Mouse (Mus musculus): ENCODE data around the gene Tagln3. TPM values are rescaled to one million over a fixed set of nuclear protein-coding genes. Genes with fewer than 3 reads are reported as not detected.

The Tagln3 gene
- total RNA-seq, 1 experiment from 2014 or later = not detected

DNA sequence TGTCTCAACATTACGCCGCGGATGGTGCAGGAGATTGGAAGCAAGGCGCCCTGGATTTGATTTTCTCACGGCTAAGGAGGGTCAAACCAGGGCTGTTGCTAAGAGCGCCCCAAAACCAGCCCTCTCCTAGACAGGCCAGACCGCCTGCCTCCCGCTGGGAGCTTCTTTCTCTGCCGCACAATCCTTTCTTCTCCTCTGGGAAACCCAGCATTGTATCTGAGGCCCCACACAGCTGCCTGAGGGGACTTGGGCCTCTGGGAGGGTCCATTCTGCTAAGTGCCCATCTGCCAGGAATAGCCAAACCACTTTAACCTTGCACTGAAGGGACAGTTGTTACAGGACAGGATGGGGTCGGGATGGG lies 314 bp upstream of the Tagln3 start:
- peak in 1 of 2 experiments; percentile 33; a peak in 1 of 4 replicates for ATAC-seq (replicated peaks in 1 of 2; ENCODE audit: insufficient read depth in 1 of 2, low FRiP score in 2 of 2, low TSS enrichment in 1 of 2, low read depth in 1 of 2, poor library complexity in 2 of 2, severe bottlenecking in 2 of 2)

DNA sequence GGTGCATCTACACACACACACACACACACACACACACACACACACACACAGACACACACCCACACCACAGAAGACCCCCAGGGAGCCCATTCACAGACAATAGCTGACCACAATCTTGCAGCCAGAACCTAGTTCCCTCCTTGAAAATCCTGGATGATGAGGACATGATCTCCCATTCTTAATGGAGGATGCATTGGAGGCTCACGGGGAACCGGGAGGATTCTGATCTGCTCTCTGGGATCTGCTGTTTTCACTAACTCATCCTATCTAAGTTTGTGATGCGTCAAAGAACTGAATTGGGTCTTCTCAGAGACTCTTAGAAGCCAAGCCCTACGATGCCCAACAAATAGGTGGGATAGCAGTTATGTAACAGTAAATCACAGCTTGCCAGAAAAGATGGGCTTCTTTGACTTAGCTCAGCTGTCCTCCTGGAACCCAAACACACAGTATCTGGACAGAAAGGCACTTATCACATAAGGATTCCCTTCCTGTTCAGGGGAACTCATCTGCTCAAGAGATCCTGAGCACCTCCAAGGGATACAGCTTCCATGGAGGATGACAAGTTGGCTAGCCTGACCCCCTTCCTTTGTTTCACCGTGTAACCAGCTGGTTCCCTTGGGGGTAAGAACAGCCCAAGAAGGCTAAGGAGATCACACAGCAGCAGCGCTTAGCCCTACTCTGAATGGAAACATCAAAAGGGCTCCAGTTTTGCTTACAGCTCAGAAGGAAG lies 1.1 kb downstream of the Tagln3 start:
- ATAC-seq (replicated peaks in 1 of 2; ENCODE audit: insufficient read depth in 1 of 2, low FRiP score in 2 of 2, low TSS enrichment in 1 of 2, low read depth in 1 of 2, poor library complexity in 2 of 2, severe bottlenecking in 2 of 2) = no peak

DNA sequence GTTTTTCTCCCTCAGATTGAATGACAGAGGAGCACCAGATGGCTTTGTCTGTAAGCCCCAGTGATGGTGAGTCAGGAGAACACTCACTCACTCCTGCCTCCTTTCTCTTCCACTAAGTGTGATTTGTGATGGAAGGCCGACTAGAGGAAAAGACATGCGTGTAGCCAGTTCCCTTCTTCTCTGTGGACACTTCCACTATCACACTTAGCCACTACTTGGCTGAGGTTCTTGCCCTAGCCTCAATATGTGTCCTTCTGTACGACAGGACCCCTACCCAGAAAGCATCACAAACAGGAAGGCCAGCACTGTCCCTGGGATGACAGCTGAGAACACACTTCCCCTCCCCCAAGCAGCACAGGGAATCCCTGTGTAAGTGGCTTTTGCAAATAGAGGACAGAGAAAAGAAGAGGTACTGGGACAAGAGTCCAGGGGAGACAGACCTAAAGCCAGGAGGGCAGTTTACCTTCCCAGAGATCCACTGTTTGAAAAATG lies 1.9 kb downstream of the Tagln3 start:
- no peak for ATAC-seq (replicated peaks in 1 of 2; ENCODE audit: insufficient read depth in 1 of 2, low FRiP score in 2 of 2, low TSS enrichment in 1 of 2, low read depth in 1 of 2, poor library complexity in 2 of 2, severe bottlenecking in 2 of 2)

DNA sequence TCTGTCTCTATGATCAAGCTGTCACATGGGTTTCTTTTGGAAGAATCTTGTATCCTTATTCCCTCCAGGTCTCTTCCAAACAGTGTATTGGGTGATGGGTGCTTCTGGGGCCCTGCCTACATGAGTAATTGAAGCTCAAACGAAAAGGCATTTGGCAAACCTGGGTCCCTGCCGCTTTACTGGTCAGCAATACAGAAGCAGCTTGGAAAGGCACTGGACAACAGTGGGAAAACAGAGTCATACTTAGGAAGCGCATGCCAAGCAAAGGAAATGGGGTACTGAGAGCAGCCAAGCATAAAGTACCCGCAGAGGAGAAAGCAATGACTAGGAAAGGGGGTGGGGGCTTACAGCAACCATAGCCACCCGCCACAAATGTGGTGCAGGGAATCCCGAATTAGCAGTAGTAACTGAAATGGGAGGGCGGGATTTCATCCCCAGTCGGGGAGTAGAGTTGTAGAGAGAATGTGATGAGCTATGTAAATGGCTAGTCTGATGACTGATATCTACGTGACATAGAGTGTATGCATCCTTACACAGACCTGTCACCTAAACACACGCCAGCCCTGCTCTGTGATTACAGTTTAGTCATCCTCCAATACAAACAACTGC lies 4.3 kb downstream of the Tagln3 start:
- no peak for ATAC-seq (replicated peaks in 1 of 2; ENCODE audit: insufficient read depth in 1 of 2, low FRiP score in 2 of 2, low TSS enrichment in 1 of 2, low read depth in 1 of 2, poor library complexity in 2 of 2, severe bottlenecking in 2 of 2)

DNA sequence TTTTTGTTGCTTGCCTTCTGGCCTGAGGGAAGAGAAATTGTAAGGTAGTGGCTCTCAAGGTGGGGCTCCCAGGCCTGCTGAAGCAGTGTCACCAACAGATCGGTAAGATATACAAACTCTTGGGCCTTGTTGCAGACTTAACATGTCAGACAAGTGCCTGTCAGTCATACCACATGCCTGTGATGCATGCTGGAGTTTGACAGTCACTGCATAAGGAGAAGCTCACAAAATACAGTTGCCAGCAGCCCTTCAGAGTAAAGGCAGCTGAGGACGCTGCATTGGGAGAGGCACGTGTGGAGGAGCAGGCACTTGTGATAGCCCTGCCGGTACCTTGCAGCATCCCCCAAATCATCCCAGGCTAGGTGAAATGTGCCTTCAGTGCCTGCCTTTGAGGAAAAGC lies 6.1 kb downstream of the Tagln3 start:
- ATAC-seq (replicated peaks in 1 of 2; ENCODE audit: insufficient read depth in 1 of 2, low FRiP score in 2 of 2, low TSS enrichment in 1 of 2, low read depth in 1 of 2, poor library complexity in 2 of 2, severe bottlenecking in 2 of 2) = no peak

DNA sequence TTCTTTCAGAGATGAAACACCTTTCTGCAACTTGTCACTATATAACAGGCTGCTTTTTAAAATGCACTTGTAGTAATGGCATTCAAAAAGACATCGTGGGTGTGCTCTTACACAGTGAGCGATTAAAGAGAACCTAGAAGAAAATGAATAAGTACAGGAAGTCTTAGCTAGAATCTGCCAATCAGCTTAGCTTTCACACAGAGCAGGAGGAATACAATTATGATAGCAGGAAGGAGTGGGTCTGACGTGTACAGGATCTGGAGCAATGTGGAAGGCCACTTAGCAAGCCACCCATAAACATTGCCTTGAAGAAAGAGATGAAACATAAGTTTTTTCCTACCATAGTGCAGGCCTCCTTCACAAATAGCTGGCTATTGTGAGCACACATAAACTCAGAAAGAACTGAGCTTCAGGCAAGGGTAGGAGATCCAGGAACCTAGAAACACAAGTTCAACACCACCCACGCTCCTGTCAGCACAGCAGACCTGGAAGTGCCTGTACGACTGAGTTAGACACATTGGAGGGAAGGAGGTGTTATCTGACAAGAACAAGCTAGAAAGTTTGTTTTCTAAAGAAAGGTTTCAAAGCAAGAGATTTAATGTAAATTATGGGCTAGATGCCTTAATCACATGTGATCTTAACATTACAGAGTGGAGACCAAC lies 9.8 kb downstream of the Tagln3 start:
- ATAC-seq (replicated peaks in 1 of 2; ENCODE audit: insufficient read depth in 1 of 2, low FRiP score in 2 of 2, low TSS enrichment in 1 of 2, low read depth in 1 of 2, poor library complexity in 2 of 2, severe bottlenecking in 2 of 2) = no peak

DNA sequence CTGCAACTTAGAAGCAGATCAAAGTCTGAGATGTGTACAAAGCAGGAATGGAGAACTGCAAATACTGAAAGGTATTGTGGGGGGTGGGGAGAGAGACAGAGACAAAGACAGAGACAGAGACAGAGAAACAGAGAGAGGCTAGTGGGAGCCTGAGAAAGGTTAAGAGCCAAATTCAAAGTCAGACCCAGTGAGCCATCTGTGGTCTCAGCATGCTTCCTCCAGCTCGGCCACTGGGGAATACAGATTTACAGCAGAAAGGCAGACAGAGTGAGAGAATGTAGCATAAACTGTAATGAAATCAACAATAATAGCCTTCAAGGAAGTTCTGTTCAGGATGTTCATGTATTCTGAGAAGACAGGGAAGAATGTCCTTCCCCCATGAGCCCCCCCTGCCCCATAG lies 10.5 kb downstream of the Tagln3 start:
- ATAC-seq (replicated peaks in 1 of 2; ENCODE audit: insufficient read depth in 1 of 2, low FRiP score in 2 of 2, low TSS enrichment in 1 of 2, low read depth in 1 of 2, poor library complexity in 2 of 2, severe bottlenecking in 2 of 2) = no peak

DNA sequence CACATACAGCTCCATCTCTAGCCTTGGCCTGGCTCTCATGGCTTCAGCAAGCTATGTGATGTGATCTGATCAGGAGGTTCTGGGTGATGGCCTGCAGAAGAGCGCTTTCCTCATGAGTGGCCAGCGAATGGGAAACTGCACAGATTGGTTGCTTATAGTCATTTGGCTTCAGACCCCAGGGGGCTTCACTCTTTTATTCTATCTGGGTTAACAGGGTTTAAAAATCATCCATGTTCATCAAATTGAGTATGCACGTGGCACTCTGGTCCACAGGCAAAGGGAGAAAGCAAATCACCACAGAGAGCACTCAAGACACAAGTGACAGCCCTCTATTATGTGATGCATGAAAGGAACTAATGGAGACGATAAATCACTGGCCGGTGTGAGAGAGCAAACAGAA lies 11.1 kb downstream of the Tagln3 start:
- ATAC-seq (replicated peaks in 1 of 2; ENCODE audit: insufficient read depth in 1 of 2, low FRiP score in 2 of 2, low TSS enrichment in 1 of 2, low read depth in 1 of 2, poor library complexity in 2 of 2, severe bottlenecking in 2 of 2) = no peak

DNA sequence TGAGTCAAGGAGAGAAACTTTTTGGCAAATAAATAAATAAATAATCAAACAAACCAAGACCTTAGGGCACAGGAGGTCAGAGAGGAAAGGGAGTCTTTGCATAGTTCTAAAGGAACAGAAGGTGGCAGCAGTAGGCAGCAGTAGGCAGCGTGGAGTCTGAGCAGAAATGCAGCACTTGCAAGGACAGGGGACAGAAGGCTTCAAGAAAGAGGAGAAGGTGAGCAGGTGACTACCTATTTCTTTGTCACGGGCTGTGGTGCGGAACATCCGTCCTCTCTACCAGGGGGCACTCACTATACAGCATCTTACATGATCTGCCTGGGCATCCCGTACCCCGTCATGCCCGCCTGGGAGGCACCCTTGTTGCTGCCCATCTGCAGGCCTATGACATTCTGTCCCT lies 13.1 kb downstream of the Tagln3 start:
- peak in 1 of 2 experiments; percentile 56; a peak in 1 of 4 replicates for ATAC-seq (replicated peaks in 1 of 2; ENCODE audit: insufficient read depth in 1 of 2, low FRiP score in 2 of 2, low TSS enrichment in 1 of 2, low read depth in 1 of 2, poor library complexity in 2 of 2, severe bottlenecking in 2 of 2)

DNA sequence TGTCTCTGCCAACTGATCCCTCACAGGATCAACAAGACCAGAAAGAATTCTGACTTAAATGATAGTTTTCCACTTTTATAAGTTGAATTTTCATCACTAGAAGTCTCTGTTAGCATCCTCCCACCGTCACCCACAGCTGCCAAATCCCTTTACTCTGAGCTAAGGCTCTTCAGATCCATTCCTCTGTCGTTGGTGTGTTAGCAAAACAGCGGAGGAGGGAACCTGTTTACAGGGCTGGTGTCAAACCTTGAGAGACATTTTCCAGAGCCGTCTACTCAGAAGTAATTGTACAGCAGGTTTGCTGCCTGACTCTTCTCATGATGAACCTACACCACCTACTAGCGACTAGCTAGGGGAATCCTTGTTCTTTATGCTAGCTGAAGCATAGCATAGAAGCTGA lies 25.1 kb downstream of the Tagln3 start:
- ATAC-seq (replicated peaks in 1 of 2; ENCODE audit: insufficient read depth in 1 of 2, low FRiP score in 2 of 2, low TSS enrichment in 1 of 2, low read depth in 1 of 2, poor library complexity in 2 of 2, severe bottlenecking in 2 of 2) = no peak

DNA sequence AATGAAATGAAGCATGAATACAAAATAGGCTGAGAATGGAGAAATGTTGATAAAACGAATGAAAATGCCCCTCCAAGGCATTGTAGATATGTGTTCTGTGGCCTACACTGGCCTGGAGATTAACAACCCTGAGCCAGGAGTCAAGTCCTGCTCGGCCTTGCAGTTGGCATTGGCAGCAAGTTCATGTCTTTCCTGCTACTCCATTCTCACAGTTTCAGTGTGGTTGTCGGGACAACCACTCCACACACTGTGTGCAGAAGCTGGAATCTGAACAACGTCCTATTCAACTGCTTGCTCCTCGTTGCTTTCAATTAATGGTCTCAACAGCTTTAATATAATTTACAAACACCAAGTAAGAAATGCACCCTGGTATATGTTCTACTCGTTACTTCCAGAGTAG lies 26.4 kb downstream of the Tagln3 start:
- no peak for ATAC-seq (replicated peaks in 1 of 2; ENCODE audit: insufficient read depth in 1 of 2, low FRiP score in 2 of 2, low TSS enrichment in 1 of 2, low read depth in 1 of 2, poor library complexity in 2 of 2, severe bottlenecking in 2 of 2)

DNA sequence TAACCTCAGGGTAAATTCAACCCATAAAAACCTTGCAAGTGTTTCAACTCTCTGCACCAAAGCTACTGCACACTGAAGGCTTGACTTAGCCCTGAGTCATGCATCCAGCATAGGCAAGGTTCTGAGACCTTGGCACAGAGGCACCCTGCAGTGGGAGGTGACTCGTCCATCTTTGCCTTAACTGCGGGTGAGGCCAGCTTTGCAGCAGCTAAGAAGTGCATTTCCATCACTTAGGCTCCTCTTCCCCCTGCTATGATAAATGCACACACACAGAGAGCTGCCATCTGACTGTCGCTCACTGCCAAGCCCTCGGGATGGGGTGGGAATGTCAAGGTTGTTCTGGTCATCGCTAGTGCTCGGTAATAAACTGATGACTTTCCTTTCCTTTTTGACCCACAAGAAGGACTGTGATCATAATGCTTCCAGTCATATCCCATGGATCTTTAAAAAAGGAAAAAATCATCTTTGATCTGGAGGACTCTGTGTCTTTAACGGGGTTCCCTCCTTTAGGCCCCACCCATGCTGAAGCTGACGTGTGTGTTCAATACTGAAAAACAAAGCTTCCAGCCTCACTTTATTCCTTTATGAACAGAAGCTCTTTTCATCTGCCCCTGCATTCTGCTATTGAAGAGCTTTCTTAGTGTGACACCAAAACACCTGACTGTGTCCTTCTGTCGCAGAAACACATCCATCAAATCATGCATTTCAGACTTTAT lies 28.8 kb downstream of the Tagln3 start:
- ATAC-seq (replicated peaks in 1 of 2; ENCODE audit: insufficient read depth in 1 of 2, low FRiP score in 2 of 2, low TSS enrichment in 1 of 2, low read depth in 1 of 2, poor library complexity in 2 of 2, severe bottlenecking in 2 of 2) = no peak

DNA sequence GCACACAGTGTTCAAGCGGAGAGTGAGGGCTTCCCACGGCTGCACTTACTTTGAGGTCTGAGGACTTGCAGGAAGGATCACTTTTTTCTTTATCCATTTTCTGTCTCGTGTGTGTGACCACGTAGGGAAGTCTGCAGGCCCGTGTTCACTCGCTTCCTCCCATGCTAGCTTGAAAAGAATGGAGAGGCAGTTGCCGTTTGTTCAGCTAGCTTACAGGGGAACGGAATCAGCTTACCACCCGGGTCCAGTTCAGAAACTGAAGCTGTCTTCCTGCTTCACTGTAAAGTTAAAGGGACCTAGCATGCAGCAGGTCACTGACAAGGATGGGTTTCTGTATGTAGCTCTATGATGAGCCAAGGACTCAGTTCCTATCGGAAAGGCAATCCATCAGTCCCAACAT lies 30.9 kb downstream of the Tagln3 start, which contains the start of gene Tmprss7:
TSS of gene Tmprss7 (minus strand) at position 101 of the 400 bp plus-strand sequence.
- 0 out of 4 replicates have a peak, but pooled peaks of 1 of the 2 experiments have one; percentile 27 for ATAC-seq (replicated peaks in 1 of 2; ENCODE audit: insufficient read depth in 1 of 2, low FRiP score in 2 of 2, low TSS enrichment in 1 of 2, low read depth in 1 of 2, poor library complexity in 2 of 2, severe bottlenecking in 2 of 2)

DNA sequence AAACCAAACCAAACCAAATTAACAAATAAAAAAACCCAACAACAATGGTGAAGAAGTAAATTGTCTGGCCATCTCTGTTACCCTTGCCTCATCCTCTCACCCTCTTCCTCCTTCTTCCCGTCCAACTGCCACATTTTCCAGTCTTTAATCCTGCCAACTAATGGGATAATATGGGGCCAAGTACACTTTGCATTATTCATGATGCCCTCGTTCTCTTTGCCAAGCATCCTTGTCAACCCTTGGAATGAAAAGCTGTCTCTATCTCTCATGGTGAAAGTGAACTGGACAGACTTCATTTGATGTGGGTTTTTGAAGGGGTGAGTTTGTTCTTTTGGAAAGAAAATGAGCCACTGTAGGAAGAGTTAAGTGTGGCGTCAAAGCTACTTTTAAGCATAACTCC lies 31.6 kb downstream of the Tagln3 start:
- no peak for ATAC-seq (replicated peaks in 1 of 2; ENCODE audit: insufficient read depth in 1 of 2, low FRiP score in 2 of 2, low TSS enrichment in 1 of 2, low read depth in 1 of 2, poor library complexity in 2 of 2, severe bottlenecking in 2 of 2)

DNA sequence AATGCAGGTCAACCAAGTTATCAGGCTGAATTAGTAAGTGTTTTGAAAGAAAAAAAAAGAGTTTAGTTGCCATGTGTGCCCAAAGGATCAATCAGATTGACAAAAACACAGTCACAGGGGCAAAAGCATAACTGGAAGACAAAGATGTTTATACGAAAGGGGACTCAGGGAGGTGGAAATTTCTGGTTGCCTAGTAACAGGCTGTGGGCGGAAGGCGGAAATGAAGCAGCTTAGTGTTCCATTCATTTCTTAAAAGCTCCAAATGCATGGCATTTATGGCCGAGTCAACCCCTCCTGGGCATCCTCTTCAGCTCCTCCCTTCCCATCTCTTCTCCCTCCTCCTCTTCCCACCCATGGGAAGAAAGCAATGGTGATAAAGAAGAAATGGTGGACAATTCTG lies 34.2 kb downstream of the Tagln3 start:
- peak; percentile 12 to 32; a peak in 1 of 4 replicates for ATAC-seq (replicated peaks in 1 of 2; ENCODE audit: insufficient read depth in 1 of 2, low FRiP score in 2 of 2, low TSS enrichment in 1 of 2, low read depth in 1 of 2, poor library complexity in 2 of 2, severe bottlenecking in 2 of 2)

DNA sequence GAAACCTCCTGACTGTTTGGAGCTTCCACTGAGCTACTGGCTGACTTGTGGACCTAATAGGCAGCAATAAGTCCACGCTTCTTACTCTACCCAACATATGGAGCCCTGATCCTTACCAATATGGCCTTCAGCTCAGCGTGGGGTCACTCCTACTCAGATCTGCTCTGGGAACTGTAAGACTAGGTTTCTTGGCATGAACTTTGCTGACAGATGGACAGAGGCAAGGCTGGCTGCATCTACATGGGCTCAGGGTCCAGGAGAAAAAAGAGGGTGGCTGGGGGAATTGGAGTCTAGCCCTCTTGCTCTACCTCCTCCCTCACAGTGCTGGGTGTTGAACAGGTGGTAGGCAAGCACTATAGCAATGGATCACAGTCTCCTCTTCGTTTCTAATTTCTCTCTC lies 37.6 kb downstream of the Tagln3 start:
- no peak for ATAC-seq (replicated peaks in 1 of 2; ENCODE audit: insufficient read depth in 1 of 2, low FRiP score in 2 of 2, low TSS enrichment in 1 of 2, low read depth in 1 of 2, poor library complexity in 2 of 2, severe bottlenecking in 2 of 2)

DNA sequence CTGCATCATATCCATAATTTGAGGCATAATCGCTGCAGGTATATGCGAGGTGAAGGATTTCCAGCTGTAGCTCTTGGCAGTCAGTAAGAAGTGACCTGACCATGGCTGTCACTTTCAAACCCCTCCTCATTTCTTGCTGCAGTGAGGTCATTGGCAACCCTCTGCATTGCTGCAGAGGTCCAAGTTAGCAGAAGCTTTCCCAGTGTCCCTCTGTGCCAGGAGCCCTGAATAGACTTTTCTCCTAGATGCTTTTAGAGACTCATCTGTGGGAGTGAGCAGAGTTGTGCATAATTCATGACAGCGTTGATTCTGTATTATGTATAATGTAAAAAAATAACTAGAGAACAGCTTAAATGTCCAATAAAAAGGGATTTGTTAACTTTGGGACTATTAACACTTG lies 39.1 kb downstream of the Tagln3 start:
- no peak for ATAC-seq (replicated peaks in 1 of 2; ENCODE audit: insufficient read depth in 1 of 2, low FRiP score in 2 of 2, low TSS enrichment in 1 of 2, low read depth in 1 of 2, poor library complexity in 2 of 2, severe bottlenecking in 2 of 2)

DNA sequence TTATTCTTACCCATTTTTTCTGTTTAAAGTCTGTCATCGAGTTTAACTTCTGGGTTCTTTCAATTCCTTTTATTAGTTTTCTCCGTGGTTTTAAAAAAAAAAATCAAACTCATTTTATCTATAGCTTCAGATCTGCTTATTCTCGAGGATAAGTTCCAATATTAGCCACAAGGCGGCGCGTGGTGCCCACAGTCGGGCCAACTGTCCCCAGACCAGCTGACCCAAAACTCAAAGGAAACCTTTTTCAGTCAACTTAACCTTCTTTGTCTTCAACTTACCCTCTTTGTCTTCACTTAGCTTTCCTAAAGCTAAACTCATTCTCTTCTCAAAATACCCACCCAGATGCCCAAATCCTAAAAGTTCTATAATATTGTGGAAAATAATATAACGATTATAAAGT lies 39.6 kb downstream of the Tagln3 start:
- ATAC-seq (replicated peaks in 1 of 2; ENCODE audit: insufficient read depth in 1 of 2, low FRiP score in 2 of 2, low TSS enrichment in 1 of 2, low read depth in 1 of 2, poor library complexity in 2 of 2, severe bottlenecking in 2 of 2) = peak; percentile 76 to 81
